Mouse (Mus musculus): Measurements from ENCODE around the gene Castor2. TPM values are rescaled to one million over a fixed set of nuclear protein-coding genes. Genes with fewer than 3 reads are reported as not detected.

The Castor2 gene
- total and polyA plus RNA-seq, 3 experiments, result 0.46 to 1.4 TPM; not detected in 1

GRCm38 (mm10) chr5:134114981-134115380 lies 15.5 kb downstream of the Castor2 start:
- Histone ChIP-seq H3K27ac (ENCODE audit: control insufficient read depth, low read depth, low read length) (no peak overlapping the region), H3K79me2 (ENCODE audit: control insufficient read depth, insufficient read depth, low read length, poor library complexity) (no peaks in the 10 kb centered on the region), H3K4me1 (ENCODE audit: control insufficient read depth in 1 of 2, insufficient read depth in 2 of 2, low read length in 2 of 2) (no peaks in the 10 kb centered on the region), H3K4me3 (ENCODE audit: control insufficient read depth in 1 of 2, insufficient read depth in 1 of 2, low read depth in 2 of 2, low read length in 2 of 2) (no peak overlapping the region), H3K9me3 (replicated peaks; ENCODE audit: insufficient read depth, low read length) (no peaks in the 10 kb centered on the region), H3K9ac (ENCODE audit: control insufficient read depth, low read depth, low read length, poor library complexity, severe bottlenecking) (no peak overlapping the region), H3K27me3 (ENCODE audit: control insufficient read depth in 1 of 2, insufficient read depth in 2 of 2, low read length in 2 of 2) (no peaks in the 10 kb centered on the region), H3K36me3 (ENCODE audit: control insufficient read depth in 1 of 2, insufficient read depth in 2 of 2, low read length in 2 of 2) (no peaks in the 10 kb centered on the region)
- no peak for TF ChIP-seq ZKSCAN1 (IDR thresholded peaks at IDR 0.05; ENCODE audit: low read depth, low read length)
- TF ChIP-seq MYB (IDR thresholded peaks at IDR 0.05; ENCODE audit: low read depth, low read length), result no peak
- TF ChIP-seq MAX (IDR thresholded peaks at IDR 0.05; ENCODE audit: low read length), result no peak
- no peak for TF ChIP-seq NRF1 (IDR thresholded peaks at IDR 0.05; ENCODE audit: insufficient read depth, low read depth, low read length, poor library complexity, severe bottlenecking)
- no peak for TF ChIP-seq RAD21 (IDR thresholded peaks at IDR 0.05; ENCODE audit: low read depth, low read length)
- no peak for TF ChIP-seq POLR2AphosphoS5 (IDR thresholded peaks at IDR 0.05; ENCODE audit: borderline replicate concordance, low read depth, low read length)
- DNase-seq (ENCODE audit: low read depth, low spot score), result no peak

- TF ChIP-seq TCF12 (IDR thresholded peaks at IDR 0.05; ENCODE audit: low read depth, low read length), result no peak
- no peak for TF ChIP-seq POLR2AphosphoS5 (IDR thresholded peaks at IDR 0.05; ENCODE audit: borderline replicate concordance, low read depth, low read length)
- TF ChIP-seq TAL1 (IDR thresholded peaks at IDR 0.05; ENCODE audit: low read length), result no peak
- TF ChIP-seq MAFK (IDR thresholded peaks at IDR 0.05; ENCODE audit: borderline replicate concordance, low read depth, low read length), result peak; percentile 25; the same call in 1 of the 2 replicates
- TF ChIP-seq NELFE (IDR thresholded peaks at IDR 0.05; ENCODE audit: low read depth, low read length), result no peak
- H3K9ac ChIP-seq (ENCODE audit: control insufficient read depth, low read depth, low read length, poor library complexity, severe bottlenecking), result no peak overlapping the region
- H3K27me3 ChIP-seq (ENCODE audit: control insufficient read depth in 1 of 2, insufficient read depth in 2 of 2, low read length in 2 of 2), result no peaks in the 10 kb centered on the region
- no peaks in the 10 kb centered on the region for H3K79me2 ChIP-seq (ENCODE audit: control insufficient read depth, insufficient read depth, low read length, poor library complexity)
- no peak overlapping the region for H3K4me3 ChIP-seq (ENCODE audit: control insufficient read depth in 1 of 2, insufficient read depth in 1 of 2, low read depth in 2 of 2, low read length in 2 of 2)
- no peaks in the 10 kb centered on the region for H3K36me3 ChIP-seq (ENCODE audit: control insufficient read depth in 1 of 2, insufficient read depth in 2 of 2, low read length in 2 of 2)
- DNase-seq (ENCODE audit: low read depth, low spot score), result no peak
- H3K4me1 ChIP-seq (ENCODE audit: control insufficient read depth in 1 of 2, insufficient read depth in 2 of 2, low read length in 2 of 2), result no peaks in the 10 kb centered on the region
- no peaks in the 10 kb centered on the region for H3K9me3 ChIP-seq (replicated peaks; ENCODE audit: insufficient read depth, low read length)
- H3K27ac ChIP-seq (ENCODE audit: control insufficient read depth, low read depth, low read length), result no peak overlapping the region
These were observed 16.2 kb downstream of the Castor2 start for GRCm38 (mm10) chr5:134115639-134116259.

- no peak for DNase-seq (ENCODE audit: low read depth, low spot score)
- no peaks in the 10 kb centered on the region for H3K36me3 ChIP-seq (ENCODE audit: control insufficient read depth in 1 of 2, insufficient read depth in 2 of 2, low read length in 2 of 2)
- no peaks in the 10 kb centered on the region for H3K4me1 ChIP-seq (ENCODE audit: control insufficient read depth in 1 of 2, insufficient read depth in 2 of 2, low read length in 2 of 2)
- no peak overlapping the region for H3K27ac ChIP-seq (ENCODE audit: control insufficient read depth, low read depth, low read length)
- no peak overlapping the region for H3K4me3 ChIP-seq (ENCODE audit: control insufficient read depth in 1 of 2, insufficient read depth in 1 of 2, low read depth in 2 of 2, low read length in 2 of 2)
- no peaks in the 10 kb centered on the region for H3K79me2 ChIP-seq (ENCODE audit: control insufficient read depth, insufficient read depth, low read length, poor library complexity)
- no peaks in the 10 kb centered on the region for H3K27me3 ChIP-seq (ENCODE audit: control insufficient read depth in 1 of 2, insufficient read depth in 2 of 2, low read length in 2 of 2)
- TF ChIP-seq ZC3H11A (IDR thresholded peaks at IDR 0.05; ENCODE audit: low read depth, low read length) (no peak), MYC (IDR thresholded peaks at IDR 0.05; ENCODE audit: low read depth, low read length) (no peak), MXI1 (IDR thresholded peaks at IDR 0.05; ENCODE audit: low read depth, low read length) (no peak), NRF1 (IDR thresholded peaks at IDR 0.05; ENCODE audit: insufficient read depth, low read depth, low read length, poor library complexity, severe bottlenecking) (no peak), POLR2AphosphoS2 (IDR thresholded peaks at IDR 0.05; ENCODE audit: low read length) (no peak), ZNF384 (IDR thresholded peaks at IDR 0.05; ENCODE audit: low read depth, low read length) (no peak), MAFK (IDR thresholded peaks at IDR 0.05; ENCODE audit: borderline replicate concordance, low read depth, low read length) (no peak), CHD2 (IDR thresholded peaks at IDR 0.05; ENCODE audit: low read length) (no peak), E2F4 (IDR thresholded peaks at IDR 0.05; ENCODE audit: borderline replicate concordance, low read depth, low read length) (no peak), TCF12 (IDR thresholded peaks at IDR 0.05; ENCODE audit: low read depth, low read length) (no peak), ZKSCAN1 (IDR thresholded peaks at IDR 0.05; ENCODE audit: low read depth, low read length) (no peak), KAT2A (conservative IDR thresholded peaks at IDR 0.05; ENCODE audit: low read depth, low read length) (no peak), USF1 (IDR thresholded peaks at IDR 0.05; ENCODE audit: low read depth, low read length) (no peak), GATA1 (IDR thresholded peaks at IDR 0.05; ENCODE audit: low read depth, low read length) (no peak)
- no peak overlapping the region for H3K9ac ChIP-seq (ENCODE audit: control insufficient read depth, low read depth, low read length, poor library complexity, severe bottlenecking)
- H3K9me3 ChIP-seq (replicated peaks; ENCODE audit: insufficient read depth, low read length), result no peaks in the 10 kb centered on the region
These were observed 19.4 kb downstream of the Castor2 start for GRCm38 (mm10) chr5:134118798-134119407.
